Mouse (Mus musculus) G1E (cell line): ENCODE results near the gene Tuba3a.

Experiments used
- CTCF ChIP-seq: IDR thresholded peaks from 2 replicates; pipeline ENCODE4 v1.5.1; 2012; ENCODE audit warnings: low read depth, low read length, inconsistent platforms, mixed read lengths
- GATA1 ChIP-seq: IDR thresholded peaks from 2 replicates; pipeline ENCODE4 v1.6.1; 2012; ENCODE audit warnings: borderline replicate concordance, low read length, inconsistent platforms, mixed read lengths
- TAL1 ChIP-seq: conservative IDR thresholded peaks from 2 replicates; pipeline ENCODE4 v1.6.1; 2012; ENCODE audit warnings: low read depth, low read length, inconsistent platforms, mixed read lengths

GRCm38 (mm10) chr6:125312171-125312570, 26.3 kb upstream of the Tuba3a start:
- TF ChIP-seq CTCF (no peak), TAL1 (no peak), GATA1 (no peak)
